Mouse (Mus musculus) NIH3T3 (cell line): Measurements from ENCODE around the gene Kera.

Experiments used
- DNase-seq: peaks from one replicate; pipeline ENCODE4 v3.0.0-alpha.2; 2012; ENCODE audit warnings: low read depth

The Kera gene

DNA sequence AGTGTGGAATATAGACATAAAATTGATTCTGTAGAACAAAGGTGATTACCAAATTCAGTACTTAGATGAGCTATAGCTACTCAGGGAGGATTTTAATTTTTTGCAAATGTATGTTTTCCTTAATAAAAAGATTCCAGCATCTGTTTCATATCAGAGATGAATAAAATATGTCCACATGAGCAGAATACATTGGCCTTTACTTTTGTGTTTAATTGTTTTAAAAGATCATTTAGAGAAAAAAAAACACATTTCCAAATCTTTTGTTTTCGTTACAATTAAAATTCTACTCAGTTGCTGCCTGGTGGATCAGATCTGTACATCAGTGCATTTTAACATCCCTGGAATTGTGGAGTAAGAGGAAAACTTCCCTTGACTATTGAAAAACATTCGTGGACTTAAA is at the start of gene Kera:
Gene Kera (plus strand): TSS at position 301 of the 400 bp plus-strand sequence.
- DNase-seq: no peak

DNA sequence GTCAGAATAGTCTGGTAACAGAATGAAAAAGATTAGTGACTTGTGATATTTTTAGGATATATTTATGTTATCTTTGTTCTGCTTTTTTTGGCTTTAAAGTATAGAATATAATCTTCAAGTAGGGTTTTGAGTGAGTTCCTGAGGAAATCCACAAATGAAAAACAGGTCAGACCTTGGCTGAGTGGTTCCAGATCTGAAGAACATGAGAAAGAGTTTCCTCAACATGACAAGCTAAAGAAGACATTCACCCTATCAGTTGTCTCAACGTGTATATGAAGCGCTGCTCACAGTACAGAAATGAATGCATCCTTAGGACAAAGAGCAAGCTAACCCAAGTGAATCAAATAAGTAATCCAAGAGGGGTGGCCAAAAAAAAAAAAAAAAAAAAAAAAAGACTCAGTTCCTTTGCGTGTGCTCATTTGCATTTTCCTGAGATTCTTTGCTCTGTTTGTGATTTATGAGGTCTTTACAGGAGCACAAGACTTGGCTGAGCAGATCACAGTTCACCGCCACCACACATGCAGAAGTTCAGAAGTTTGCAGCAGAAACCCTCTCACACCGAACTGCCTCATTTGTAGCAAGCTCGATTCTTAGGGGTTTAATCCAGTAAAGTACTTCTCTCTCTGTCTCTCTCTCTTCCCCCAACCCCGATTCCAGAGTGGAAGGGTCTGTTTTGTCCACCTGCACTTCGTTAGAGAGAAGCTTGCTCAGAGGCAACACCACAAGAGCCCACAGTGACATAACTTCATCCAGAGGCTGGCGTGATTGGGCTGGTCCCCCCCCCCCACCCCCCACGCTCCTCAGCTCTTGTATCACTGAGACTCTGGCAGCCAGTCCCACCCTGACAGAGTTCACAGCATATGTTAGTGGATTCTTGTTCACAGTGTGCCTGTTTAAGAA is 41.5 kb upstream of the Kera start, which contains the start of gene Lum:
Gene Lum (plus strand): TSS at position 172 of the 900 bp plus-strand sequence.
- peak; percentile 76 for DNase-seq

GRCm38 (mm10) chr10:97567489-97568135 is 39.1 kb upstream of the Kera start:
- no peak for DNase-seq

DNA sequence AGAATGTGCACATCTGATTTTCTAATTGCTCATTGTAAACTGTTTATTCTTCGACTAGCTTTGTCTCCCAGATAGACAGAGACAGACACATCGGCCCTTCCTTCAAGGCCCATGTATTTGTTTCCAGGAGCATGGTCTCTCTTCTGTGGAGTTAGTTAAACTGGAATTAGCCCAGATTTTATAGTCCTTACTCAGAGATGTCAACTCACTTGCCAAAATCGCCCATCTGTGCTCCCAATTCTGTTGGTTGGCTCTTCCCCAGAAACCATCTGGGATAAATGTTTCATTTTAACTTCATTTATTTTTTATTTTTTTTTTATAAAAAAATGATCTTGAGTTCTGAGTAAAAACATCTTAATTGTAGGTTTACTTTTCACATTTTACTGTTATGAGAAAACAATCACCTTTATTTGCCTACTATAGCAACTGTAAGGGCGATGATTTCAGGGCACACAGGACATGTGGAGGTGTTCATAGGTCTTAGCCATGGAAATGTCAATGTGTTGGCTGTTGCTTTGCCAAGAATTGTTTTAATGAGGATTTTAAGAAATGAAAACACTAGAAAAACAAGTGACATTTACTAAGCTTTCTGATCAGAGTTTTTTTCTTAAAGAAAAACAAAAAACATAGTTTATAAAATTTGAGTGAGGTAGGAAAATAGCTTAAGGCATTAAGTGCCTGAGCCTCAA is 24.0 kb upstream of the Kera start:
- DNase-seq: peak; percentile 81

DNA sequence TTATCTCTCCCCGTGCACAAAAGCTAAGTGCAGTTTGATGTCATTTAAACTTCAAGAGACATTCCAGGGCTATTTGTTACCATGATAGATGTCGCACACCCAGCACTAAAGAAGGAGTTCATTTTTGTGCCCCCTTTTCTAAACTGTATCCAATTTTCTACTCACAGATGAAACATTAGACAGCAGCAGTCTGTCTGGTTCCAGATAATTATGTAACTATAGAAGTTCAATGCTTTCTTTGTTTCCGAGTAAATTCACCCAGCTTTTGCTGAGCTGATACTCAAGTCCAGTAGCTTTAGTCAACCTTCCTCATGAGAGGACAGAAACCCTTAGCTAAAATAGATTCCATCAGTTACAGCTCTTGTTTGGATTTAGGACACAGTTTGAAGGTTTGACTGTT is 22.5 kb upstream of the Kera start:
- DNase-seq: peak; percentile 42

DNA sequence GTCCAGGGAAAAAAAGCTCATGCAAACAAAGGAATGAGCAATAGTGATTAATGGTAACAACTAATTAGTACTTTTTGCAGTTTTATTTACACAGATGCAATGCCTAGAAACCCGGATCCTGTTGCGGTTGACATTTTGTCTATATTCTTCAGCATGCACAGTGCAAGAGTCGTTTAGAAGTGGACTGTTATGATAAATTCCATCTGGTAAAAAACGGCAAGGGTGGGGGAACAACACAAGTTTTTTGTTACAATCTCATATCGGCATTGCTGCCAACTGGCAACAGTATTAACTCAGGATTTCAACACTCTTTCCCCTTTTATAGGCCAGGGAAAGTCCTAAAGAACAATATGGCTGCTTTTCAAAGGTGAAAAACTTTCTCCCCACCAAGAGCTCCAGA is 19.5 kb upstream of the Kera start:
- peak; percentile 95 for DNase-seq

GRCm38 (mm10) chr10:97589574-97589973 is 17.1 kb upstream of the Kera start:
- no peak for DNase-seq

DNA sequence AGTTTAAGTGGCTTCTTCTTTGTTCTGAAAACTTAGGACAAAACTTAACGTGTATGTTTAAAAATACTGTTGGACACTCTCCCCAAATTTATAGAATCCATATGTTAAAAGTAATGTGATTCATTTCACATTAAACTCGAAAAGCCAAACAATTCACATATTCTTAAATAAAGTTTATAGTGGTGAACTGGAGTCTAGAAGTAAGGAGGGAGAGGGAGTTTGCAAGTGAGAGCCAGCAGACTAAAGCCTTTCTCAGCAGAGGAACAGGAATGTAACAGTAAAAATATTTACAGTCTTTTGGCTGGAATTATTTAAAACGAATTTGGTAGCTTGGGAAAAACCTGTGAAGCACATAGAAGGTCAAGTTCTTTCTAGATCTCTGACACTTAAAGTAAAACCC is 15.6 kb upstream of the Kera start:
- peak; percentile 60 for DNase-seq

- DNase-seq: no peak
These were observed 15.0 kb upstream of the Kera start for GRCm38 (mm10) chr10:97591685-97592084.

DNA sequence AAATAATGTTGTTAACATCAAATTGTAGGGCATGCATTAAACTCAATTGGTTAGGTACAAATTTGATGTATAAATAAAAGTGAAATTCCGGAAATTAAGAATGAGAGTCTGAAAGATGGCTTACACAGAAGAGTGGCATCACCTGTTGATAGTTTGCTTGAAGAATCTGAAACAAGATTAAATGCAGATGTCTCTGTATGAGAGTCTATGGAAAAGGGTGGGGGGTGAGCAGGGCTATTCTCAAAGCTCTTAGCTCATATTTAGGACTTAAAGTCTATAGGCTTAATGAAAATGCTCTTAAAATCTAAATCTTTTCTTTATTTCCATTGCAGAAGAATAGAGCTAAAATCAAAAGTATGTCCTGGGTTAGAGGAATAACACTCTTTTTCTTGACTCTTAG is 11.0 kb upstream of the Kera start:
- DNase-seq: no peak

- no peak for DNase-seq
These were observed 4.9 kb upstream of the Kera start for GRCm38 (mm10) chr10:97601744-97602143.

- DNase-seq: no peak
These were observed 3.4 kb upstream of the Kera start for GRCm38 (mm10) chr10:97603256-97603655.

- no peak for DNase-seq
These were observed 15.6 kb downstream of the Kera start for GRCm38 (mm10) chr10:97622328-97622727.

DNA sequence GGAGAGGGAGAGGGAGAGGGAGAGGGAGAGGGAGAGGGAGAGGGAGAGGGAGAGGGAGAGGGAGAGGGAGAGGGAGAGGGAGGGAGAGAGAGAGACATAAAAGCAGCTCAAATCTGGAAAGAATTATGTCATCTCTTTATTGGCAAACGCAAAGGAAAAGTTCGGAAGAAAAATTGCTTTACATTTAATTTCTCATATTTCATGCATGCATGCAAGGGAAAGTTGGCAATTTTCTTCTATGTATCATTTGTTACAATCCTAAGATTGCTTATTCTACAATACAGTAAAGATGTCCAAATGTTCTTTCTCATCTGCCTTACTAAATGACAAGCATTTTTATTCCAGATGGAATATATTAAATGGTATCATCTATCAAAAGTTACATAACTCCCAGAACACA is 17.7 kb downstream of the Kera start:
- DNase-seq: peak; percentile 79

DNA sequence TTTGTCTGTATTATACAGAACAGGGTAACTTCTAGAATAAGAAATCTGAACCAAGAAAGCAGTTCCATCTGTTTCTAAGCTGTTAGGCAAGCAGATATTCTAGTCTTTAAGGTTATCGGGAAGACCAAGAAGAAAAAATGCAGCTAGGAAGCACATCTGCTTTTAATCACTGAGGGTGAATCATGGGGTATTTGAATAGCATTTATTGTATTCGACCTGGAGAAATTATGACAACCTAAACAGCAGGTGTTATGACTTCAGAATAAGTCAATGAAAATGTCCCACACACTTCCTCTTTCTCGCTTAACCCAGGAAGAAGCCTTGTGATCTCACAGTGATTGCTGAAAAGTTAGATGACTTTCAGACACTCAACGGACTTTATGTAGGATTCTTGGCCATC is 18.4 kb downstream of the Kera start:
- peak; percentile 75 for DNase-seq

GRCm38 (mm10) chr10:97626543-97626942 is 19.9 kb downstream of the Kera start:
- DNase-seq: peak; percentile 69

GRCm38 (mm10) chr10:97631061-97631460 is 24.4 kb downstream of the Kera start:
- DNase-seq: no peak

GRCm38 (mm10) chr10:97641926-97642325 is 35.2 kb downstream of the Kera start:
- peak; percentile 78 for DNase-seq

DNA sequence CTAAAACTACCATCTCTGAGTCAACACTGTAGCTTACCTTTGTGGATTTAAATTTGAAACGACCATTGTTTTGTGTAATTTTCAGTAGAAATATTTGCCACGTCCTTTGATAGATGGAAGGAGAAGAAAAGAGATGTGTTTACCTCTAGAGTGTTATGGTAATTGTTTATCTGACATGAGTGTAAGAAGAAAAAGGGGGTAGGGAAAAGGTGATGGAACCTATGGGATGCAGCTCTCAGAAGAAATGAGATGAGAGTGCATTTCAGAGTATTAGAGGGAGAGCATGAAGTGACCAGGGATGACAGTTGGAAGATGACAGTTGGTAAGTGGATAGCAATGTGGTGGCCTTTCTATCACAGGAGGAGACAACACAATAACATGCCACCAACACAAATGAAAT is 37.1 kb downstream of the Kera start, which contains the start of gene Epyc:
Gene Epyc (plus strand): TSS at position 301 of the 400 bp plus-strand sequence.
- DNase-seq: no peak

- peak; percentile 84 for DNase-seq
These were observed 43.7 kb downstream of the Kera start for GRCm38 (mm10) chr10:97650334-97650733.

DNA sequence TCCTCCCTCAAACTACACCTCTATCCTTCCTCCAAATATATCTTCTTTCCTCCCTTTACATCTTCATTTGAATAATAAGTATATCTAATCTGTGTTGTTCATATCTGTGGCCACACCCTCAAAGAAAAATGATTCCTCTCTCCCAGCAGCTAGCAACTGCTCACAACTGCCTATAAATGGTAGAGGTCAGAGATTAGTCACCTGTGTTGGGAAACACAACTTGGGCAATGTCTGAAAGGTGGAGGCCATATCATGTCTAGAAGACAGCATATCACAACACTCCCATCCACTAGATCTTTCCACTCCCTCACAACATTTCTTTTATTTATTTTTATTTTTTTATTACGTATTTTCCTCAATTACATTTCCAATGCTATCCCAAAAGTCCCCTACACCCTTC is 52.8 kb downstream of the Kera start:
- DNase-seq: no peak
